Mouse (Mus musculus): ENCODE data around the gene Rcbtb2. TPM values are rescaled to one million over a fixed set of nuclear protein-coding genes. Genes with fewer than 3 reads are reported as not detected.
"Not testable (repeated sequence)": the region's sequence is repeated elsewhere in the genome, so short reads cannot be mapped to it uniquely, and the experiment has no call there.

Gene Rcbtb2
- total RNA-seq, 1 experiment from 2014 or later, result 52.1 TPM

- no peak for ATAC-seq (replicated peaks in 1 of 2; ENCODE audit: insufficient read depth in 1 of 2, low FRiP score in 2 of 2, low TSS enrichment in 1 of 2, low read depth in 1 of 2, poor library complexity in 2 of 2, severe bottlenecking in 2 of 2)
These were observed 11.7 kb upstream of the Rcbtb2 start for GRCm38 (mm10) chr14:73111091-73111490.

- no peak for ATAC-seq (replicated peaks in 1 of 2; ENCODE audit: insufficient read depth in 1 of 2, low FRiP score in 2 of 2, low TSS enrichment in 1 of 2, low read depth in 1 of 2, poor library complexity in 2 of 2, severe bottlenecking in 2 of 2)
These were observed 10.5 kb upstream of the Rcbtb2 start for GRCm38 (mm10) chr14:73112186-73112840.

- ATAC-seq (replicated peaks in 1 of 2; ENCODE audit: insufficient read depth in 1 of 2, low FRiP score in 2 of 2, low TSS enrichment in 1 of 2, low read depth in 1 of 2, poor library complexity in 2 of 2, severe bottlenecking in 2 of 2), result not testable (repeated sequence)
These were observed 7.9 kb upstream of the Rcbtb2 start for GRCm38 (mm10) chr14:73114952-73115351.

- no peak for ATAC-seq (replicated peaks in 1 of 2; ENCODE audit: insufficient read depth in 1 of 2, low FRiP score in 2 of 2, low TSS enrichment in 1 of 2, low read depth in 1 of 2, poor library complexity in 2 of 2, severe bottlenecking in 2 of 2)
These were observed 6.5 kb upstream of the Rcbtb2 start for GRCm38 (mm10) chr14:73116301-73116700.

GRCm38 (mm10) chr14:73116938-73117337 is 5.9 kb upstream of the Rcbtb2 start:
- ATAC-seq (replicated peaks in 1 of 2; ENCODE audit: insufficient read depth in 1 of 2, low FRiP score in 2 of 2, low TSS enrichment in 1 of 2, low read depth in 1 of 2, poor library complexity in 2 of 2, severe bottlenecking in 2 of 2), result peak; percentile 95

- peak in 1 of 2 experiments; percentile 15; a peak in 1 of 4 replicates for ATAC-seq (replicated peaks in 1 of 2; ENCODE audit: insufficient read depth in 1 of 2, low FRiP score in 2 of 2, low TSS enrichment in 1 of 2, low read depth in 1 of 2, poor library complexity in 2 of 2, severe bottlenecking in 2 of 2)
These were observed 5.1 kb upstream of the Rcbtb2 start for GRCm38 (mm10) chr14:73117411-73118392.

- no peak; a peak in 1 of 4 replicates for ATAC-seq (replicated peaks in 1 of 2; ENCODE audit: insufficient read depth in 1 of 2, low FRiP score in 2 of 2, low TSS enrichment in 1 of 2, low read depth in 1 of 2, poor library complexity in 2 of 2, severe bottlenecking in 2 of 2)
These were observed 4.1 kb upstream of the Rcbtb2 start for GRCm38 (mm10) chr14:73118482-73119347.

GRCm38 (mm10) chr14:73119459-73119858 is 3.4 kb upstream of the Rcbtb2 start:
- ATAC-seq (replicated peaks in 1 of 2; ENCODE audit: insufficient read depth in 1 of 2, low FRiP score in 2 of 2, low TSS enrichment in 1 of 2, low read depth in 1 of 2, poor library complexity in 2 of 2, severe bottlenecking in 2 of 2), result no peak

- no peak for ATAC-seq (replicated peaks in 1 of 2; ENCODE audit: insufficient read depth in 1 of 2, low FRiP score in 2 of 2, low TSS enrichment in 1 of 2, low read depth in 1 of 2, poor library complexity in 2 of 2, severe bottlenecking in 2 of 2)
These were observed 2.9 kb upstream of the Rcbtb2 start for GRCm38 (mm10) chr14:73119966-73120365.

- peak; percentile 43 to 54 for ATAC-seq (replicated peaks in 1 of 2; ENCODE audit: insufficient read depth in 1 of 2, low FRiP score in 2 of 2, low TSS enrichment in 1 of 2, low read depth in 1 of 2, poor library complexity in 2 of 2, severe bottlenecking in 2 of 2)
These were observed 470 bp upstream of the Rcbtb2 start for GRCm38 (mm10) chr14:73122211-73122922.

- no peak for ATAC-seq (replicated peaks in 1 of 2; ENCODE audit: insufficient read depth in 1 of 2, low FRiP score in 2 of 2, low TSS enrichment in 1 of 2, low read depth in 1 of 2, poor library complexity in 2 of 2, severe bottlenecking in 2 of 2)
These were observed 544 bp downstream of the Rcbtb2 start for GRCm38 (mm10) chr14:73123381-73123780.

GRCm38 (mm10) chr14:73123786-73124185 is 949 bp downstream of the Rcbtb2 start:
- peak; percentile 89 to 94 for ATAC-seq (replicated peaks in 1 of 2; ENCODE audit: insufficient read depth in 1 of 2, low FRiP score in 2 of 2, low TSS enrichment in 1 of 2, low read depth in 1 of 2, poor library complexity in 2 of 2, severe bottlenecking in 2 of 2)

GRCm38 (mm10) chr14:73130519-73130918 is 7.7 kb downstream of the Rcbtb2 start:
- no peak for ATAC-seq (replicated peaks in 1 of 2; ENCODE audit: insufficient read depth in 1 of 2, low FRiP score in 2 of 2, low TSS enrichment in 1 of 2, low read depth in 1 of 2, poor library complexity in 2 of 2, severe bottlenecking in 2 of 2)

GRCm38 (mm10) chr14:73131856-73132410 is 9.1 kb downstream of the Rcbtb2 start:
- ATAC-seq (replicated peaks in 1 of 2; ENCODE audit: insufficient read depth in 1 of 2, low FRiP score in 2 of 2, low TSS enrichment in 1 of 2, low read depth in 1 of 2, poor library complexity in 2 of 2, severe bottlenecking in 2 of 2), result no peak

GRCm38 (mm10) chr14:73132731-73133130 is 9.9 kb downstream of the Rcbtb2 start:
- ATAC-seq (replicated peaks in 1 of 2; ENCODE audit: insufficient read depth in 1 of 2, low FRiP score in 2 of 2, low TSS enrichment in 1 of 2, low read depth in 1 of 2, poor library complexity in 2 of 2, severe bottlenecking in 2 of 2), result no peak

- ATAC-seq (replicated peaks in 1 of 2; ENCODE audit: insufficient read depth in 1 of 2, low FRiP score in 2 of 2, low TSS enrichment in 1 of 2, low read depth in 1 of 2, poor library complexity in 2 of 2, severe bottlenecking in 2 of 2), result no peak
These were observed 14.4 kb downstream of the Rcbtb2 start for GRCm38 (mm10) chr14:73137234-73137633.

- ATAC-seq (replicated peaks in 1 of 2; ENCODE audit: insufficient read depth in 1 of 2, low FRiP score in 2 of 2, low TSS enrichment in 1 of 2, low read depth in 1 of 2, poor library complexity in 2 of 2, severe bottlenecking in 2 of 2), result no peak
These were observed 15.6 kb downstream of the Rcbtb2 start for GRCm38 (mm10) chr14:73138483-73138882.
